Mouse (Mus musculus) lung, postnatal 0 days (tissue): ENCODE results near the gene Ifitm2. TPM values are rescaled to one million over a fixed set of nuclear protein-coding genes. Genes with fewer than 3 reads are reported as not detected.

Source experiments
- ATAC-seq: fragments of 200-750 bp; cut with Nextera tagmentation; 2 replicates; pipeline ENCODE4 v1.8.0; 2017; ENCODE audit warnings: moderate library complexity
- DNase-seq: peaks from one replicate; pipeline ENCODE4 v3.0.0-alpha.2; 2016; ENCODE audit warnings: low spot score
- H3K27ac ChIP-seq: fragments of 300-500 bp; sonication (generic); 2 replicates; pipeline ENCODE4 v1.5.1; 2014; ENCODE audit warnings: antibody characterized with exemption, mild to moderate bottlenecking, low read length, mixed read lengths
- H3K27me3 ChIP-seq: fragments of 300-500 bp; sonication (generic); replicated peaks from 2 replicates; pipeline ENCODE4 v1.6.1; 2014; ENCODE audit warnings: low read length, mixed read lengths; ENCODE audit not compliant: insufficient read depth
- H3K36me3 ChIP-seq: fragments of 300-500 bp; sonication (generic); 2 replicates; pipeline ENCODE4 v1.6.1; 2014; ENCODE audit warnings: low read length, mixed read lengths; ENCODE audit not compliant: insufficient read depth
- H3K4me1 ChIP-seq: fragments of 300-500 bp; sonication (generic); 2 replicates; pipeline ENCODE4 v1.6.1; 2014; ENCODE audit warnings: antibody characterized with exemption, low read depth, low read length, mixed read lengths; ENCODE audit not compliant: insufficient read depth
- H3K4me2 ChIP-seq: fragments of 300-500 bp; sonication (generic); replicated peaks from 2 replicates; pipeline ENCODE4 v1.6.1; 2014; ENCODE audit warnings: low read depth, mild to moderate bottlenecking, low read length, moderate library complexity, mixed read lengths
- H3K4me3 ChIP-seq: fragments of 300-500 bp; sonication (generic); 2 replicates; pipeline ENCODE4 v1.5.1; 2014; ENCODE audit warnings: low read depth, low read length
- H3K9ac ChIP-seq: fragments of 300-500 bp; sonication (generic); replicated peaks from 2 replicates; pipeline ENCODE4 v1.6.1; 2014; ENCODE audit warnings: low read depth, mild to moderate bottlenecking
- H3K9me3 ChIP-seq: fragments of 300-500 bp; sonication (generic); 2 replicates; pipeline ENCODE4 v1.6.1; 2016; ENCODE audit warnings: low read length, mixed read lengths
- CTCF ChIP-seq: IDR thresholded peaks from 2 replicates; pipeline ENCODE4 v1.5.1; 2016; ENCODE audit warnings: antibody characterized with exemption, mild to moderate bottlenecking
- EP300 ChIP-seq: IDR thresholded peaks from 2 replicates; pipeline ENCODE4 v1.6.1; 2016; ENCODE audit warnings: antibody characterized with exemption, mild to moderate bottlenecking, control low read depth
- WGBS: fragments of 180-500 bp; shearing (Covaris S2); extraction: QIAGEN DNeasy Blood & Tissue Kit; methylation state at CpG from one replicate; pipeline ENCODE4 v1.1.7; 2014; 5-methylcytosine and 5-hydroxymethylcytosine counted together
- polyA plus RNA-seq: library from polyadenylated mRNA; unstranded; fragments of >200 nt; fragmentation: Nextera tagmentation; extraction: Ambion mirVana; gene quantifications from 2 replicates; pipeline ENCODE4 v1.2.1, GENCODE M21; 2015

The Ifitm2 gene
- polyA plus RNA-seq, 1 experiment from 2014 or later: 1,710 TPM

- Histone ChIP-seq H3K36me3 (peaks cover 13% of the 10 kb centered on the region; the same call in 1 of the 2 replicates), H3K4me1 (peaks cover 13% of the 10 kb centered on the region; the same call in 1 of the 2 replicates), H3K27me3 (no peaks in the 10 kb centered on the region), H3K4me2 (peak overlapping the region; percentile 57; the same call in 1 of the 2 replicates), H3K4me3 (no peak overlapping the region), H3K9ac (no peak overlapping the region; the same call in 1 of the 2 replicates), H3K9me3 (no peaks in the 10 kb centered on the region), H3K27ac (peak overlapping the region; percentile 93)
- TF ChIP-seq EP300 (no peak), CTCF (no peak)
- ATAC-seq (no peak), DNase-seq (no peak)
- WGBS: 81% methylated on average over 10 of the region's 10 CpGs
Observed at GRCm38 (mm10) chr7:140942811-140943210, 13.0 kb downstream of the Ifitm2 start.

DNA sequence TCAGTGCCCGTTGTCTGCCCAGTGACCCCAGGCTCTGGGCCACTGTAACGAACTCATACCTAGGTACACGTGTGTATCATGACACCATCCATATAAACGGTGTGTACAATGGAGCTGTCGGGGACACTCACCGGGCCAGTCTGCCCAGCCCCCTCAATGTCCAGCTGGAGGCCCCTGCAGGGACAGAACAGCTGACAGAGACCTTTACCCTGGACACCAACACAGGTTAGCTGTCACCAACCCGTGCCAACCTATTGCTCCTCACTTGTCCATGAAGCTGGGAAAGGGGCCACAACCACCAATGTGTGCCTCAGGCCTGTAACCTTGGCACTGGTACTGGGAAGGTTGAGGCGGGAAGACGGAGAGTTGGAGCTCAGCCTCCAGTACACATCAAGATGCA is 13.4 kb downstream of the Ifitm2 start:
- DNase-seq (peak; percentile 41), ATAC-seq (no peak)
- Histone ChIP-seq H3K4me3 (peak overlapping the region; percentile 51; the same call in 1 of the 2 replicates), H3K9me3 (no peaks in the 10 kb centered on the region), H3K4me2 (peak overlapping the region; percentile 57), H3K9ac (peak overlapping the region; percentile 43), H3K27ac (peak overlapping the region; percentile 93), H3K4me1 (peaks cover 13% of the 10 kb centered on the region; the same call in 1 of the 2 replicates), H3K36me3 (peaks cover 13% of the 10 kb centered on the region; the same call in 1 of the 2 replicates), H3K27me3 (no peaks in the 10 kb centered on the region)
- TF ChIP-seq CTCF (no peak), EP300 (no peak)
- WGBS: 35% methylated on average over 9 of the region's 9 CpGs

- Histone ChIP-seq H3K36me3 (peaks cover 13% of the 10 kb centered on the region; the same call in 1 of the 2 replicates), H3K4me3 (peak within 1 kb of the TSS; percentile 51), H3K27ac (peak within 1 kb of the TSS; percentile 93), H3K4me2 (peak within 1 kb of the TSS; percentile 57), H3K9ac (peak within 1 kb of the TSS; percentile 43), H3K27me3 (no peaks in the 10 kb centered on the region; the same call in 1 of the 2 replicates), H3K4me1 (peaks cover 13% of the 10 kb centered on the region; the same call in 1 of the 2 replicates), H3K9me3 (no peaks in the 10 kb centered on the region)
- 2% methylated on average over 30 of the region's 33 CpGs for WGBS
- TF ChIP-seq CTCF (peak; percentile 95), EP300 (peak; percentile 71)
- ATAC-seq (peak; percentile 84), DNase-seq (peak; percentile 96)
Observed at GRCm38 (mm10) chr7:140941222-140942051, 14.3 kb downstream of the Ifitm2 start, which contains the start of gene Pgghg. Gene Pgghg, plus strand, starts transcription at chr7:140941391.

- H3K36me3 ChIP-seq: no peaks in the 10 kb centered on the region
- H3K9ac ChIP-seq: no peak overlapping the region
- H3K4me1 ChIP-seq: peaks cover 13% of the 10 kb centered on the region; the same call in 1 of the 2 replicates
- TF ChIP-seq CTCF (no peak), EP300 (peak; percentile 39; the same call in 1 of the 2 replicates)
- DNase-seq (peak; percentile 93), ATAC-seq (peak; percentile 59)
- H3K27ac ChIP-seq: peak overlapping the region; percentile 34
- H3K9me3 ChIP-seq: no peaks in the 10 kb centered on the region
- 14% methylated on average over 8 of the region's 8 CpGs for WGBS
- H3K4me3 ChIP-seq: no peak overlapping the region
- no peaks in the 10 kb centered on the region; the same call in 1 of the 2 replicates for H3K27me3 ChIP-seq
- H3K4me2 ChIP-seq: 0 out of 2 replicates have a peak overlapping the region, but pooled peaks have one; percentile 22
Observed at GRCm38 (mm10) chr7:140939669-140940171, 16.1 kb downstream of the Ifitm2 start.

DNA sequence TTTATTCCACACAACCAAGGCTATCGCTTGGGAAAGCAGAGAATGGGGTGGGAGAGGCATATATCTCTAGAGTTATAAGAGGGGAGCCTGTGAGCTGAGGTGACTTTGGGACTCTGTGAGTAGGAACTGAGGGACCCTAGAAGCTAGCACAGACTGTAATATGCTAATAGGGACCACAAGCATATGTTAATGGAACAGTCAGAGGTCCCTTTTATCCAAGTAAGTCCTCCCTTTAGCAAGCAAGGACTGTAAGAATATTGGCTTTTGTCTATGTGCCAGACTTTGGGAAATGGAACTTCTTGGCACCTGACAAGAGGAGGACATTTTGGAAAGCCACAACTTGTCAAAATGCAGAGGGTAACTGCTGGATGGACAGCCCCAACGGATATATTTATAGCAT is 16.9 kb downstream of the Ifitm2 start:
- H3K36me3 ChIP-seq: no peaks in the 10 kb centered on the region
- WGBS: 29% methylated on average over 2 of the region's 2 CpGs
- TF ChIP-seq CTCF: no peak
- no peak for TF ChIP-seq EP300
- no peak overlapping the region for H3K9ac ChIP-seq
- no peaks in the 10 kb centered on the region for H3K9me3 ChIP-seq
- DNase-seq (peak; percentile 19), ATAC-seq (no peak)
- H3K27ac ChIP-seq: peak overlapping the region; percentile 34
- H3K27me3 ChIP-seq: no peaks in the 10 kb centered on the region; the same call in 1 of the 2 replicates
- H3K4me1 ChIP-seq: peaks cover 13% of the 10 kb centered on the region; the same call in 1 of the 2 replicates
- no peak overlapping the region for H3K4me3 ChIP-seq
- H3K4me2 ChIP-seq: no peak overlapping the region

DNA sequence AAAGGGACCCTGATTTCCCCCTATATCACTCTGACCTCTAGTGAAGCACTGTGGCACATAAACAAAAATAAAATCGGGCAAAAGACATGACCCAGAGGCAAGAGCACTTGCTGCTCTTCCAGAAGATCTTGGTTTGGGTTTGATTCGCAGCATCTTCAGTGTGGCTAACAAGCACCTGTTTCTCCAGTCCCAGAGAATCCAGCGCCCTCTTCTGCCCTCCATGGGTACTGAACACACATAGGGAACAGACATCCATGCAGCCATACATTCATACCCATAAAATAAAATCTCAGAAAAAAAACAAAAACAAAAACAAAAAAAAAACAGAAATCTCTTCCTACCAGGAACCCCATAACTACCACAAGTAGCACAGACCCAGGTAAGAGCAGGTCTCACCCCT is 17.4 kb downstream of the Ifitm2 start:
- Histone ChIP-seq H3K27me3 (no peaks in the 10 kb centered on the region; the same call in 1 of the 2 replicates), H3K27ac (no peak overlapping the region), H3K4me2 (no peak overlapping the region), H3K9me3 (no peaks in the 10 kb centered on the region), H3K4me1 (peaks cover 12% of the 10 kb centered on the region; the same call in 1 of the 2 replicates), H3K4me3 (no peak overlapping the region), H3K36me3 (no peaks in the 10 kb centered on the region), H3K9ac (no peak overlapping the region)
- no peak for ATAC-seq
- TF ChIP-seq EP300 (no peak), CTCF (peak; percentile 58)
- DNase-seq: no peak
- 42% methylated on average over 3 of the region's 3 CpGs for WGBS
